Mouse (Mus musculus) hindbrain, embryonic 10.5 days (tissue): Measurements from ENCODE around the gene Eif2ak4. TPM values are rescaled to one million over a fixed set of nuclear protein-coding genes. Genes with fewer than 3 reads are reported as not detected.

ENCODE experiments used
- DNase-seq: peaks from one replicate; pipeline ENCODE4 v3.0.0-alpha.2; 2017; ENCODE audit warnings: low spot score
- H3K27ac ChIP-seq: fragments of 300-500 bp; sonication (generic); 2 replicates; pipeline ENCODE4 v1.5.1; 2016; ENCODE audit warnings: mild to moderate bottlenecking, moderate library complexity
- H3K27me3 ChIP-seq: fragments of 300-500 bp; sonication (generic); 2 replicates; pipeline ENCODE4 v1.6.1; 2016; ENCODE audit warnings: mild to moderate bottlenecking; ENCODE audit not compliant: poor library complexity, insufficient read depth, severe bottlenecking
- H3K36me3 ChIP-seq: fragments of 300-500 bp; sonication (generic); 2 replicates; pipeline ENCODE4 v1.6.1; 2016; ENCODE audit warnings: mild to moderate bottlenecking, moderate library complexity
- H3K4me1 ChIP-seq: fragments of 300-500 bp; sonication (generic); replicated peaks from 2 replicates; pipeline ENCODE4 v1.6.1; 2016; ENCODE audit warnings: mild to moderate bottlenecking
- H3K4me3 ChIP-seq: fragments of 300-500 bp; sonication (generic); 2 replicates; pipeline ENCODE4 v1.5.1; 2016; ENCODE audit warnings: mild to moderate bottlenecking, moderate library complexity
- H3K9me3 ChIP-seq: fragments of 300-500 bp; sonication (generic); 2 replicates; pipeline ENCODE4 v1.6.1; 2016; ENCODE audit warnings: mild to moderate bottlenecking, moderate library complexity
- WGBS: fragments of 180-500 bp; shearing (Covaris S2); methylation state at CpG from one replicate; pipeline ENCODE4 v1.1.7; 2016; 5-methylcytosine and 5-hydroxymethylcytosine counted together
- polyA plus RNA-seq: library from polyadenylated mRNA; unstranded; fragments of >200 nt; fragmentation: Nextera tagmentation; extraction: Ambion mirVana; gene quantifications from 2 replicates; pipeline ENCODE4 v1.2.1, GENCODE M21; 2016

Gene Eif2ak4
- polyA plus RNA-seq, 1 experiment from 2014 or later: 11.4 TPM

DNA sequence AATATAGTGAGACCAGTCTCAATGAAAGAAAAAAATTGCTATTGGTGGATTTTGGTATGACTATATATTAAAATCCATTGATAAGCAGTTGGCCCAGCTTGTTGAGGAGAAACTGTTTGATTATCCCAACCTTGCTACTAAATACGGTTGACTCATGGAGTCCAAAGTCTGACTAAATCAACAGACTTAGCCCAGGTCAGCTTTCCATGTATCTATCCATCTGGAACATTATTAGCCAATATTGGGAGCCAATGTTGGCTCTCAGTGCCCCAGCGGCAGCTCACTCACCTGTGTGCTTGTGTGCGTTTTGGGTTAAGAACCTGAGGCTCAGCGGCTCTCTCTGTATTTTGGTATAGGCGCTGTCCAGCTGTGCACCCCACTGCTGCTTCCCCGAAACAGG is 62.6 kb downstream of the Eif2ak4 start:
- Histone ChIP-seq H3K4me3 (no peak overlapping the region), H3K9me3 (no peaks in the 10 kb centered on the region), H3K27me3 (no peaks in the 10 kb centered on the region), H3K36me3 (peaks cover 40% of the 10 kb centered on the region), H3K27ac (no peak overlapping the region), H3K4me1 (peaks cover 5% of the 10 kb centered on the region; the same call in 1 of the 2 replicates)
- no peak for DNase-seq
- WGBS: 92% methylated on average over 6 of the region's 6 CpGs

DNA sequence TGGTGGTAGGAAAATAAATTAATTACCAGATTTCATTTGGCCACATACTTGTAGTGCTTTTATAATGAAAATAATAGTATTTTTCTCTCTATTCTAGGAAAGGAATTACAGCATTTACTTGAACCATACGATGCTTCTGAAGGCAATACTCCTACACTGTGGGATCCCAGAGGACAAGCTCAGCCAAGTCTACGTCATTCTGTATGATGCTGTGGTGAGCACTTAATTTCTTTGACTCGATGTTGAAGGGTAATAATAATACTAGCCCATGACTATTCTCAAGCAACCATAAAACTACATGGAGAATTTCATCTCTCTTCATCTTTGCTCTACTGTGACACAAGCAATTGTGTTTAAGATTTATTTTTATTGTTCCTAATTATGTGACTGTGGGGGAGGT is 68.6 kb downstream of the Eif2ak4 start:
- peaks cover 52% of the 10 kb centered on the region for H3K36me3 ChIP-seq
- no peak overlapping the region for H3K4me3 ChIP-seq
- H3K9me3 ChIP-seq: no peaks in the 10 kb centered on the region
- DNase-seq: no peak
- peaks cover 9% of the 10 kb centered on the region; the same call in 1 of the 2 replicates for H3K4me1 ChIP-seq
- no peak overlapping the region for H3K27ac ChIP-seq
- H3K27me3 ChIP-seq: no peaks in the 10 kb centered on the region
- 91% methylated on average over 3 of the region's 3 CpGs for WGBS

DNA sequence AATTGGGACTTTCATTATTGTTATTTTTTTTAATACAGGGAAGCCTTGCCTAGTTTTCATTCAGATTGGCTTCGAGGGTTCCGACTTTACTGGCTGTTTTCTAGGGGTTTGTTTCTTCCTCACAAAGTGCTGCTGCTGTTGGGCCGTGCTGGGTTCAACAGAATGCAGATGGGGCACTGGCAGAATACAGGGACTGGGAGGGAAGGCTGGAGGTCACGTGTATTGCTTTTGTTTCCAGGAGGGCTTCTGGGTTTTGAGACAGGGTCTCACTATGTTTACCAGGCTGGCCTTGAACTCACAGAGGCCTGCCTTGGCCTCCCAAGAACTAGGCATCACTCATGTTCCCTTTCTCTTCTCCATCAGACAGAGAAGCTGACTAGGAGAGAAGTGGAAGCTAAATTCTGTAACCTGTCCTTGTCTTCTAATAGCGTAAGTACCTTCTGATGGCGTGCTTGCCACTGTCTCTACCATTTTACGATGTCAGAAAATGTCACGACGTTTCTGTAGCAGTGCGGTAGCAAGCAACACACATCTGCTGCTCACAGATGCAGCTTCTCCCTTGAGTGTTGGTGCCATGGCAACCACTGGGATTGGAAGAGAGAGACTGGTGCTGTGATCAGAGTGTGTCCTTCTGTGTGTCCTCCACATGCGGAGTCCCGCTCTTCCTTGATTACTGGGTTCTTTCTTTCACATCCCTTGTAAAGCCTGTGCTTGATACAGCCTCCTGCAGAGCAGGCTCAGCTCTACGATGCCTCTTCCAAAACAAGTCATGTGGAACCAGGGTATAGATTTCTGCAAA is 69.2 kb downstream of the Eif2ak4 start:
- Histone ChIP-seq H3K4me3 (no peak overlapping the region), H3K36me3 (peaks cover 57% of the 10 kb centered on the region), H3K27me3 (no peaks in the 10 kb centered on the region), H3K4me1 (peaks cover 10% of the 10 kb centered on the region; the same call in 1 of the 2 replicates), H3K27ac (peak overlapping the region; percentile 72), H3K9me3 (no peaks in the 10 kb centered on the region)
- DNase-seq: peak; percentile 30
- WGBS: 87% methylated on average over 13 of the region's 13 CpGs

DNA sequence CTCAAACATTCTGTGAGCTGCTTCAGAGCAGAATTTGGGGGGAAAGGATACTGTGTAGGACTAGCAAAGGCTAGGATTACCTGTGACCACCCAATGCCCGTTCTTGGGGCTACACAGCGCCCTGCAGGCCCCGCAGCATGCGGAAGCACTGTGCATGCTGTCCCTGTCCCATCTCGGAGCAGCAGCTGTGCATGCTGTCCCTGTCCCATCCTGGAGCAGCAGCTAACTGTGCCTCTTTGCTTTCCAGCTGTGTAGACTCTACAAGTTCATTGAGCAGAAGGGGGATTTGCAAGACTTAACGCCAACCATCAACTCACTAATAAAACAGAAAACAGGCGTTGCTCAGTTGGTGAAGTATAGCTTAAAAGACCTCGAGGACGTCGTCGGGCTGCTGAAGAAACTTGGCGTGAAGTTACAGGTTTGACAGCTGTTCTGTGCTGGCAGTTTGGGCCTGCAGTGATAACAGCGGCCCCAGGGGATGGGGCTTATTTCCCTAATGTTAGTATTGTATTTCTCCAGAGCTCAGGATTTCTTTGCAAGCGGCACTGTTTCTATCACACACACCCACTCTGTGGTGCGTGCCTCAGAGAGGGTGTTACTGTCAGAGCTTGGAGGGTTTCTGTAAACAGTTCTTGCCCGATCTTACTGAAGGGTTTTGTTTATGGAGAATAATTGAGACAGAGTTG is 73.2 kb downstream of the Eif2ak4 start:
- Histone ChIP-seq H3K36me3 (peaks cover 81% of the 10 kb centered on the region), H3K4me3 (no peak overlapping the region), H3K27ac (no peak overlapping the region), H3K9me3 (no peaks in the 10 kb centered on the region), H3K4me1 (peaks cover 16% of the 10 kb centered on the region), H3K27me3 (no peaks in the 10 kb centered on the region)
- WGBS: 81% methylated on average over 16 of the region's 16 CpGs
- DNase-seq: no peak

DNA sequence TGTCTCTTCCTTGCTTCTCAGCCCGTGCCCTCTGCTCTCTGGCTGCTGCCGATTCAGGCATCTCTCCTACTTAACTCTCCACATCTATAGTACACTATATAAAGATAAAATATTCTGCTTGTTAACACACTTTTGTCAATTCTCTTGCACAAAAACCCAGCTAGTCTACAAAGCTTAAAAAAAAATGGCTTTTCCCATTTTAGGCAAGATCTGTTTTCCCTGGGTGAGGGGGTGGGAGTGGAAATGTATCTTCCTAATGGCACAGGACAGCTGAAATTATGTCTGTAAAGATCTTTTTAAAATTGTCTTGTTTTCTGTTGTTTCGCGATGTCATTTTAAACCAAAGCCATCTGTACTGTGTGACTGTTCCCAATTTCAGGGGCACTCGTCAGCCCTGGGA is 75.1 kb downstream of the Eif2ak4 start:
- no peak overlapping the region for H3K4me3 ChIP-seq
- no peak for DNase-seq
- H3K27ac ChIP-seq: no peak overlapping the region
- WGBS: 79% methylated on average over 5 of the region's 5 CpGs
- peaks cover 86% of the 10 kb centered on the region for H3K36me3 ChIP-seq
- no peaks in the 10 kb centered on the region for H3K9me3 ChIP-seq
- H3K27me3 ChIP-seq: no peaks in the 10 kb centered on the region
- H3K4me1 ChIP-seq: peaks cover 11% of the 10 kb centered on the region

DNA sequence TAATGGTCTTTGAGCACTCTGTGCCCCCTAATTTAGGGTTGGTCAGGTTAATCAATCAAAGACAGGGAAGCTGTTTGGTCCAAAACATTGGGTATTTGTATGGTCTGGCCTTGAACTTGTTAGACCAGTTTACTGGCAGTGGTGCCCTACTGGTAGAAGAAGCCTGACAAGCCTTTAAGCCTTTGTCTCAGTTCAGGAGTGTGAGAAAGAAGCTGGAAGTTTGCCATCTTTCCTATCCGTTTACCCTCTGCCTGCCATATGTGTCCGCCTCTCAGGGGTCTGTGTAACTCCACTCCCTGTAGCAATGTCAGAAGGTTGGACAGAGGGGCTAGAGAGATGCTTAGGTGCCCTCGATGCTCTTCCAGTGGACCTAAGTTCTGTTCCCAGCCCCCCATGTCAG is 76.0 kb downstream of the Eif2ak4 start:
- WGBS: 88% methylated on average over 3 of the region's 3 CpGs
- no peaks in the 10 kb centered on the region for H3K9me3 ChIP-seq
- no peak overlapping the region for H3K27ac ChIP-seq
- H3K27me3 ChIP-seq: no peaks in the 10 kb centered on the region
- peaks cover 89% of the 10 kb centered on the region for H3K36me3 ChIP-seq
- no peak for DNase-seq
- no peak overlapping the region for H3K4me3 ChIP-seq
- H3K4me1 ChIP-seq: peaks cover 11% of the 10 kb centered on the region

DNA sequence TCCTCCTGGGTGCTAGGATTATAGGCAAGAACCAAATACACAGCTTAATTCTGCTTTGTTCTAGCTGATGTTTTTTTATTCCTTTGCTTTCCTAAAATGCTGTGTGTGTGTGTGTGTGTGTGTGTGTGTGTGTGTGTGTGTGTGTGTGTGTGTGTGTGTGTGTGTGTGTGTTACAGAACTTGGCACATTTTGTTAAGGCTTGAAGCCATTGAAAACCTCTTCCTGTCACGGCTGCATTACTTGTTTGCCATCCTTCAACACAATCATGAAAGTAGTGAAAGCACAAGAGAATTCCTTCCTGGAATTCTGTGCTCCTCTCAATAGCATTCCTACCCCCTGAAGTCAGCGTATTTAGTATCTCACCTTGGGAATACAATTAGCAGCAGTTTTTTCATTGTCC is 77.5 kb downstream of the Eif2ak4 start:
- DNase-seq: no peak
- whole genome bisulfite sequencing: 81% methylated on average over 2 of the region's 2 CpGs
- Histone ChIP-seq H3K36me3 (peaks cover 95% of the 10 kb centered on the region), H3K27ac (no peak overlapping the region), H3K27me3 (no peaks in the 10 kb centered on the region), H3K4me1 (peaks cover 11% of the 10 kb centered on the region), H3K4me3 (no peak overlapping the region), H3K9me3 (no peaks in the 10 kb centered on the region)

DNA sequence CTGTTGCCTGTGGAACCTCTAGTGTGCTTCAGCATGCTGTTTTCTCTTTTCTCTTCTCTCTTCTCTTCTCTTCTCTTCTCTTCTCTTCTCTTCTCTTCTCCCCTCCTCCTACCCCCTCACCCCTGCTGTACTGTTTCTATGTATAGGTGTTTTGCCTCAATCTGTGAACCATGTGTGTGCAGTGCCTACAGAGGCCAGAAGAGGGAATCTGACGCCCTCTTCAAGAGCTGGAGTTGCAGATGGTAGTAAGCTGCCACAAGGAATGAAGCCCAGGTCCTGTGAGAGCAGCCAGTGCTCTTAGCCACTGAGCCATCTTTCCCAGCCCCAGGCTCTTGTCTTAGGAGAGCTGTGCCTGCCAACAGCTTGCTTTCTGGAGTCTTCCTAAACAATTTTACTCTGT is 78.2 kb downstream of the Eif2ak4 start:
- Histone ChIP-seq H3K9me3 (no peaks in the 10 kb centered on the region), H3K4me1 (peaks cover 8% of the 10 kb centered on the region; the same call in 1 of the 2 replicates), H3K27me3 (no peaks in the 10 kb centered on the region), H3K27ac (no peak overlapping the region), H3K4me3 (no peak overlapping the region), H3K36me3 (peaks cover 95% of the 10 kb centered on the region)
- 70% methylated on average over 1 of the region's 1 CpGs for WGBS
- no peak for DNase-seq

DNA sequence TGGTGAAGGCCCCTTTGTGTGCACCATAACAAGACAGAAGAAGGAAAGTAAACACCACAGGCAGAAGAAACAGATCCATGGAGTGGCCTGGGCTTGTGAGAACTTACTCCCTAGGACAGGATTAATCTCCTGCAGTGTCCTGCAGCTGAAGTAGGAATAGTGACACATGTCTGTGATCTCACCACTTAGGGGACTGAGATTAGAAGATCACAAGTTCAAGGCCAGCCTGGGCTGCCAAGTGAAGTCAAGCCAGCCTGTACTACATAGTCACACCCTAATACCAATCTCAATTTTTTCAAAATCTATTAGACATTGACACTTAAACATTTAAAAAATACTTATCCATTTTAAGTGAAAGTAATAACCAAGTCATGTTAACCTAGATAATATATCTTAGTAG is 79.9 kb downstream of the Eif2ak4 start:
- H3K27me3 ChIP-seq: no peaks in the 10 kb centered on the region
- 0 out of 2 replicates have a peak, but pooled peaks cover 5% of the 10 kb centered on the region for H3K4me1 ChIP-seq
- no peak overlapping the region for H3K4me3 ChIP-seq
- H3K27ac ChIP-seq: no peak overlapping the region
- H3K9me3 ChIP-seq: no peaks in the 10 kb centered on the region
- H3K36me3 ChIP-seq: peaks cover 97% of the 10 kb centered on the region
- DNase-seq: no peak

DNA sequence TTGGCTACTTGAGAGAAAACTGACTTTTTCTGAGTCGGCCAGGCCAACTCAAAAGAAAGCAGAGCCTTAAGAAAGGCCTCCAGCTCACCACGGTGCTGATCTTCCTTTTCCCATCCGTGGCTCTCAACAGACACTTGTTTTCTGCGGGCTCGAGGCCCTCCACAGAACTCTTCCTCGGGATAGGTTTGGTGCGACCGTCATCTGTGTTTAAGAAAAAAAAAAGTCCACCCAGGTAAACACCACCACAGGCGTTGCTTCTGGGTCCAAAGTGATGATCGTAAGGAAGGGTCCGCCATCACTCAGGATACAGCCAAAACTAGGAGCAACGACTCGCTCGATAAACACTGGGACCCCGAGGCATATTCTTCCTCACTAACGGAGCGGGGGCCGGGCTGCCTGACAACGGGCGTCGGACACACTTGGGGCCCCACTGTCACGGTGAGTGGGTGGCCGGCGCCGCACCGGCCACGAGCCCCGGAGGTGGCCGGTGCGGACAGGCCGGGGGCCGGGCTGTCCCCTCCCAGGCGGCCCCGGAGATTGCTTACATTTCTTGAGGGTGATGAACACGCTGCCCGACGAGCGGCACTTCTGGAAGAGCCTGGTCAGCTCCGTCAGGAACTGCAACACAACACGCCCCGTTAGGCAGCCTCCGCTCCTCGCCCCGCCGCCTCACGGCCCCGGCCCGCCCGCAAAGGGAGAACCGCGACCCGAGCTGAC is 90.6 kb downstream of the Eif2ak4 start:
- peak overlapping the region; percentile 88 for H3K4me3 ChIP-seq
- peaks cover 20% of the 10 kb centered on the region for H3K4me1 ChIP-seq
- peaks cover 32% of the 10 kb centered on the region for H3K36me3 ChIP-seq
- DNase-seq: no peak
- H3K9me3 ChIP-seq: no peaks in the 10 kb centered on the region
- peak overlapping the region; percentile 93 for H3K27ac ChIP-seq
- 4% methylated on average over 52 of the region's 52 CpGs for WGBS
- no peaks in the 10 kb centered on the region for H3K27me3 ChIP-seq

DNA sequence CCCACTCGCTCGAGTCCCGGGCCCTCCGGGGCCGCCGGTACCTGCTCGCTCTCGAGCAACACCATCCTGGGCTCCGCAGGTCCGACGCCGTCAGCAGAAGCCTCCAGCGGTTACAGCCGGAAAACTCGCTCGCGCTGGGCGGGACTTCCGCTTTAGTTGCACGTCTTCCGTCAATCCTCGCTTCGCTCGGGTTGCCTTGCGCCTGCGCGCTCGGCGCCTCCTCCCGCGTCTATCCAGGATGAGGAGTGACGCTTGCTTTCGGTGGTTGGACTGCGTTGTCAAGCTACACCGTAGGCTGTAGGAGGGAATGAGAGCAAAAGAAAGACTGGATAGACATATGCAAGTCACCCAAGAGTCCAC is 91.1 kb downstream of the Eif2ak4 start, which contains the start of gene Srp14:
Gene Srp14, minus strand, starts transcription at position 162 of the 360 bp plus-strand sequence.
- DNase-seq: peak; percentile 96
- WGBS: under 1% methylated on average over 35 of the region's 35 CpGs
- Histone ChIP-seq H3K27ac (peak within 1 kb of the TSS; percentile 93), H3K4me3 (peak within 1 kb of the TSS; percentile 88), H3K36me3 (peaks cover 27% of the 10 kb centered on the region), H3K9me3 (no peaks in the 10 kb centered on the region), H3K27me3 (no peaks in the 10 kb centered on the region), H3K4me1 (peaks cover 20% of the 10 kb centered on the region)

DNA sequence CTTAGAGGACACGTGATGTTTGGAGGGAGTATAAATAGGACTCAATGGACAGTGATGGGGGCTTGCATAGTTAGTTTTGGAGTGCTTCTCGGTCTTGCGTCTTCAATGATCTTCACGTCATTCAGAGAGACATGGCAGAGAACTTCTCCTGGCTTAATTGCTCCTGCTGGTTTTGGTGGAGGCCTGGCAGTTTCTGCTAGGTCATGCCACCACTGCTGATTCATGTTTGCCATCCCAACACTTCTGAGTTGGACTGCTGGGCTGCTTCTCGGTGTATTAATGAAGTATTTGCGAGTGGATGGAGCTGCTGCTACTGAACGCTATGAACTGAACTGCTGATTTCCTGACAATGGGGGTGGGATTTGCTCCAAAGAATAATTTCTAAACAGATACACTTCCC is 92.5 kb downstream of the Eif2ak4 start:
- Histone ChIP-seq H3K9me3 (no peaks in the 10 kb centered on the region), H3K36me3 (peaks cover 13% of the 10 kb centered on the region), H3K27ac (no peak overlapping the region), H3K27me3 (no peaks in the 10 kb centered on the region), H3K4me1 (peaks cover 20% of the 10 kb centered on the region), H3K4me3 (no peak overlapping the region)
- WGBS: 94% methylated on average over 7 of the region's 7 CpGs
- no peak for DNase-seq

DNA sequence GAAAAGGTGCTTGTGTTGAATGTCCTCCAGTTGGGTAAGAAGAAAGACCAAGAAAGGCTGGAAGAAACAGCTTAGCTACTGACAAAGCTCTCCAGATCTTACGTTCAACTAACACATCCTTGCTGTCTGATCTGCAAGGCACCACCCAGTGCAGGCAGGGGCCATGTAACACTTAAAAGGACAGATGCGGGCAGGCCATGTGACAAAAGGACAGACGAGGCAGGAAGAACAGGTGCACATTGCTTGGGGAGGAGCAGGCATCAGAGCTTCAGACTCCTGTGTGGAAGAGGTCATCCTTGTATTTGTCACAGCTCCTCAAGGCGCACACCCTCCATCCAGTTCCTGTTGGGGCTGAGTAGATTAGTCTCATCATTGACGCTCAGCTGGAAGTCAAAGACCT is 94.6 kb downstream of the Eif2ak4 start:
- Histone ChIP-seq H3K27ac (no peak overlapping the region), H3K36me3 (no peaks in the 10 kb centered on the region), H3K9me3 (no peaks in the 10 kb centered on the region), H3K27me3 (no peaks in the 10 kb centered on the region), H3K4me1 (peaks cover 22% of the 10 kb centered on the region), H3K4me3 (no peak overlapping the region)
- WGBS: 81% methylated on average over 5 of the region's 5 CpGs
- DNase-seq: no peak
